Mouse (Mus musculus) intestine, postnatal 0 days (tissue): Measurements from ENCODE around the gene S100a1. TPM values are rescaled to one million over a fixed set of nuclear protein-coding genes. Genes with fewer than 3 reads are reported as not detected.

Source experiments
- ATAC-seq: fragments of 200-750 bp; cut with Nextera tagmentation; 2 replicates; pipeline ENCODE4 v1.8.0; 2017; ENCODE audit warnings: mild to moderate bottlenecking, moderate TSS enrichment, moderate library complexity
- H3K27ac ChIP-seq: fragments of 300-500 bp; sonication (generic); 2 replicates; pipeline ENCODE4 v1.5.1; 2014; ENCODE audit warnings: mild to moderate bottlenecking, low read depth, low read length, moderate library complexity
- H3K27me3 ChIP-seq: fragments of 300-500 bp; sonication (generic); replicated peaks from 2 replicates; pipeline ENCODE4 v1.6.1; 2014; ENCODE audit warnings: low read length, mixed read lengths; ENCODE audit not compliant: control insufficient read depth, insufficient read depth
- H3K36me3 ChIP-seq: fragments of 300-500 bp; sonication (generic); 2 replicates; pipeline ENCODE4 v1.6.1; 2014; ENCODE audit warnings: mild to moderate bottlenecking, moderate library complexity; ENCODE audit not compliant: control insufficient read depth, insufficient read depth
- H3K4me1 ChIP-seq: fragments of 300-500 bp; sonication (generic); replicated peaks from 2 replicates; pipeline ENCODE4 v1.6.1; 2014; ENCODE audit warnings: antibody characterized with exemption, low read length, mixed read lengths; ENCODE audit not compliant: control insufficient read depth, insufficient read depth
- H3K4me2 ChIP-seq: fragments of 300-500 bp; sonication (generic); replicated peaks from 2 replicates; pipeline ENCODE4 v1.6.1; 2014; ENCODE audit warnings: low read depth, mild to moderate bottlenecking, moderate library complexity
- H3K4me3 ChIP-seq: fragments of 300-500 bp; sonication (generic); 2 replicates; pipeline ENCODE4 v1.5.1; 2014; ENCODE audit warnings: low read depth, low read length
- H3K9ac ChIP-seq: fragments of 300-500 bp; sonication (generic); 2 replicates; pipeline ENCODE4 v1.6.1; 2014; ENCODE audit warnings: mild to moderate bottlenecking, low read depth, low read length
- H3K9me3 ChIP-seq: fragments of 300-500 bp; sonication (generic); 2 replicates; pipeline ENCODE4 v1.6.1; 2016; ENCODE audit warnings: mixed run types; ENCODE audit not compliant: control insufficient read depth
- CTCF ChIP-seq: sonication (generic); IDR thresholded peaks from 2 replicates; pipeline ENCODE4 v1.5.1; 2016; ENCODE audit warnings: low read depth, mild to moderate bottlenecking, control low read depth, antibody characterized with exemption, moderate library complexity
- WGBS: fragments of 180-500 bp; shearing (Covaris S2); extraction: QIAGEN DNeasy Blood & Tissue Kit; methylation state at CpG from one replicate; pipeline ENCODE4 v1.1.7; 2014; 5-methylcytosine and 5-hydroxymethylcytosine counted together
- polyA plus RNA-seq: library from polyadenylated mRNA; unstranded; fragments of >200 nt; fragmentation: Nextera tagmentation; extraction: Ambion mirVana; gene quantifications from 2 replicates; pipeline ENCODE4 v1.2.1, GENCODE M21; 2015

Gene S100a1
- polyA plus RNA-seq, 1 experiment from 2014 or later: 1,091 TPM

DNA sequence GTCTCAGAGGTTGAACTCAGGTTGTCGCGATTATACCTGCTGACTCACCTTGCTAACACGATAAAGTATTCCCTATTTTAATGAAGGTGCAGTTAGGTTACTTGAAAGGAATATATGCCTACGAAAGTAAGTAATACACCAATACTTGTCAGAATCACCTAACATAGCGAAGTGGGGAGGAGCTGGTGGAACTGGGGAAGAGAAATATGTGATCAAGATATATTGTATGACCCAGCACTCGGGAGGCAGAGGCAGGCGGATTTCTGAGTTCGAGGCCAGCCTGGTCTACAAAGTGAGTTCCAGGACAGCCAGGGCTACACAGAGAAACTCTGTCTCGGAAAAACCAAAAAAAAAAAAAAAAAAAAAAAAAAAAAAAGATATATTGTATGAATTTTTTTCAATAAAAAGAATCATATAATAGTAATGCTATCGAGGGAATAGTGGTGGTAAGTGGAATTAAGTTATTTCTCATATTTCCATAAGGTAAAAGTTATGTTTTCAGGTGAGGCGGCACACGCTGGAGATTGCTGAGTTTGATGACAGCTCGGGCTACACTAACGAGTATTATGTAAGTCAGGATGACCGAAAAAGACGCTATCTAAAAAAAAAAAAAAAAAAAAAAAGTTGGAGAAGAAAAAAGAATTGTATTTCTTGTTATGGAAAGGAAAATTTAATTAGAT lies 38.9 kb downstream of the S100a1 start:
- Histone ChIP-seq H3K9ac (no peak overlapping the region), H3K4me3 (peak overlapping the region; percentile 85), H3K9me3 (no peaks in the 10 kb centered on the region), H3K4me1 (no peaks in the 10 kb centered on the region), H3K36me3 (peaks cover 7% of the 10 kb centered on the region), H3K4me2 (peak overlapping the region; percentile 44; the same call in 1 of the 2 replicates), H3K27ac (no peak overlapping the region), H3K27me3 (no peaks in the 10 kb centered on the region)
- WGBS: 35% methylated on average over 15 of the region's 16 CpGs
- TF ChIP-seq CTCF: no peak
- peak; percentile 21 for ATAC-seq

DNA sequence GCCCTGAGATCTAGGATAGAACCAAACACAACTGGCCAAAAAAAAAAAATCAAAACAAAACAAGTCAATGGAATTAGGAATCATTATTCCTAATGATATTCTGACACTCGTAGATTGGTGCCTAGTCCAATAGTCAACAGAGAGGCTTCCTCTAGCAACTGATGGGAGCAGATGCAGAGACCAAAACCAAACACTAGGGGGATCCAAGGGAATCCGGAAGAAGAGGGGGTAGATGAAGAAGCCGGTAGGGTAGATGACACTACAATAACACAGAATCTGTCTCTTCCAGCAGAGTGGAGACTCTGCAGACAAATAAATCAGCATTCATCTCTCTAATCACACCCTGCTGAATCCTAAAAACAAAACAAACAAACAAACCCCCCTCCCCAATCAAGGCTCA lies 42.0 kb downstream of the S100a1 start:
- no peak overlapping the region for H3K9ac ChIP-seq
- peak; percentile 75 for TF ChIP-seq CTCF
- no peak overlapping the region for H3K27ac ChIP-seq
- no peaks in the 10 kb centered on the region for H3K27me3 ChIP-seq
- no peak for ATAC-seq
- H3K4me3 ChIP-seq: no peak overlapping the region
- no peaks in the 10 kb centered on the region for H3K4me1 ChIP-seq
- H3K4me2 ChIP-seq: no peak overlapping the region
- WGBS: 18% methylated on average over 3 of the region's 3 CpGs
- H3K36me3 ChIP-seq: no peaks in the 10 kb centered on the region
- H3K9me3 ChIP-seq: no peaks in the 10 kb centered on the region

DNA sequence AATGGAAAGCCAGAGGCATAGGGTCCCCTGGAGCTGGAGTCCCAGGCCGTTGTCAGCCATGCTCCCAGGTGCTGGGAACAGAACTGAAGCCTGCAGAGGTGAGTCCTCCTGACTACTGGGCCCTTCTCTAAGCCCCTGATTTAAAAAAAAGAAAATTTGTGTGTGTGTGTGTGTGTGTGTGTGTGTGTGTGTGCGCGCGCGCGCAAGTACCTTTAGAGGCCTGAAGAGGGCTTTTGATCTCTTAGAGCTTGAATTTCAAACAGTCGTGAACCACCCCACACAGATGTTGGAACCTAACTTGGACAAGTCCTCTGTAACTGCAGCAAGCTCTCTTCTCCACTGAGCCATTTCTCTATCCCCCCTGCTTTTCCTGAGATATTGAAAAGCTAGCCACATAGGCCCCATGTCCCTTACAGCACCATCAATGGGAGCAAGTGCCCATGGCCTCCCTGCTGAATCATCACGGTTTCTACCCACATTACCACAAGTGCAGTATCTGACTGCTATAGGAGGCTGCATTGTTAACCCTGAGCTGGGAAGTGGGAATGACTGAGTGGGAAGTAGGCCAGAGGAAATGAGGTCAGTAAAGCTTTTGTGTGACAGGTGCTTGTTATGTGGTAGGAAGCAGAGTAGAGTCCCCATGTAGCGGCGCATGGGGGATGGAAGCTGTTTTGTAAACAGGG lies 46.4 kb downstream of the S100a1 start:
- no peak overlapping the region for H3K9ac ChIP-seq
- WGBS: 92% methylated on average over 10 of the region's 10 CpGs

DNA sequence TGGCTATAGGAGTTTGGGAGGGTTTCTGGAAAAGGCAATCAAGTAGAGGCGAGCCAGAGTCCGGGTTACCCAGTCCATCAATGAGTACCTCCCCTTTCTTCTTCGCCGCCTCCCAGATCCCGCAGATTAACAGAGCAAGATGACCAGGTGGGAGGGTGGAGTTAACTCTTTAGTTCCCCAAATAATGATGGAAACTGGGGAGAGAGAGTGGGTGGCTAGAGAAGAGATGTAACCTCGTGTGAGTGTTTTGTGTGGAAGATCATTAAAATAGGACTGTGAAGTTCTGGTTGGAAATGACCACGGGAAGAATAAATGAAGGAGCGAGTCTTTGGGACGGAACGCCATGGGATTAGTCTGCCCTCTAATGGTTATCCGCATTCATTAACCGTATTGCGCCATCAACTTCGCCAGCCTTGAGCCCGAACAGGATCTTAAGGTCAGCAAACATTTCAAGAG lies 47.9 kb downstream of the S100a1 start:
- Histone ChIP-seq H3K27me3 (peaks cover 28% of the 10 kb centered on the region), H3K27ac (no peak overlapping the region), H3K4me3 (peak overlapping the region; percentile 57), H3K4me1 (peaks cover 5% of the 10 kb centered on the region; the same call in 1 of the 2 replicates), H3K9me3 (no peaks in the 10 kb centered on the region), H3K4me2 (peak overlapping the region; percentile 96), H3K9ac (0 out of 2 replicates have a peak overlapping the region, but pooled peaks have one; percentile 47), H3K36me3 (no peaks in the 10 kb centered on the region)
- peak; percentile 95 for TF ChIP-seq CTCF
- under 1% methylated on average over 15 of the region's 15 CpGs for WGBS
- ATAC-seq: peak; percentile 43; the same call in 1 of the 2 replicates

More for the DNA sequence above, 46.4 kb downstream of the S100a1 start:
- Histone ChIP-seq H3K9me3 (no peaks in the 10 kb centered on the region), H3K27ac (no peak overlapping the region), H3K4me3 (no peak overlapping the region), H3K4me1 (peaks cover 5% of the 10 kb centered on the region; the same call in 1 of the 2 replicates), H3K4me2 (no peak overlapping the region), H3K36me3 (no peaks in the 10 kb centered on the region), H3K27me3 (peaks cover 26% of the 10 kb centered on the region)
- ATAC-seq: no peak
- TF ChIP-seq CTCF: no peak

DNA sequence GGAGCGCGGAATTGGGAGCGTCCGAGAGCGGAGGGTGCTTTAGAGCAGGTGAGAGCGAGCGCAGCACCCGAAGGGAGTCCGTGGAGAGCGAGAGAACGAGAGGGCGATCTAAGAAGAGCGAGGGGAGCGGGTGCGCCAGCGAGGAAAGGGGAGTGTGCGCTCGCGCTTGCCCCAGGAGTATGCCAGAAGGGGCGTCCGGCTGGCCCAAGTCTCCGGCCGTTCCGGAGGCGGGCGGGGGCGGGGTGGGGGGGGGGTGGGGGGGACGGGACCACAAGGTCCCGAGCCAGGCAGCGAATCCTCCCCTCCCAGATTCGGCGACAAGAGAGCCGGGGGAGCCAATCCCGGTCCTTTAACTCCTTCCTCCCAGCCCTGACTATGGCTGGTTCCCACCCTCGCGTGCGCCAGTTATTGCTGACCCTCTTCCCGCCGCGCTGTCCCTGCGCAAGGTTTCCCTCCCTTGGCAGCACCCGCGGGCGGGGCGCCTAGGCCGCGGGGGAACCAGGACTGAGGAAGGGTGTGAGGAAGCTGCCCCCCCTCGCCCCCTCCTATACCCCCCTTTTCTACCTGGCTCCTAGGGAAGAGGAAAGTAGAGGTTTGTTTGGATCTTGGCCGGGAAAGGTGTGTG lies 48.4 kb downstream of the S100a1 start, which contains the start of gene Npr1:
Gene Npr1, minus strand, starts transcription at position 181 of the 625 bp plus-strand sequence.
- ATAC-seq: peak; percentile 23; the same call in 1 of the 2 replicates
- no peaks in the 10 kb centered on the region for H3K9me3 ChIP-seq
- H3K36me3 ChIP-seq: no peaks in the 10 kb centered on the region
- H3K4me3 ChIP-seq: peak within 1 kb of the TSS; percentile 57
- peak within 1 kb of the TSS; percentile 96 for H3K4me2 ChIP-seq
- TF ChIP-seq CTCF: no peak
- peaks cover 5% of the 10 kb centered on the region; the same call in 1 of the 2 replicates for H3K4me1 ChIP-seq
- H3K27ac ChIP-seq: no peak within 1 kb of the TSS; the same call in 1 of the 2 replicates
- H3K27me3 ChIP-seq: peaks cover 28% of the 10 kb centered on the region
- under 1% methylated on average over 32 of the region's 49 CpGs for WGBS
- H3K9ac ChIP-seq: peak within 1 kb of the TSS; percentile 47
